Mouse (Mus musculus): ENCODE data around the gene Per2.

DNA sequence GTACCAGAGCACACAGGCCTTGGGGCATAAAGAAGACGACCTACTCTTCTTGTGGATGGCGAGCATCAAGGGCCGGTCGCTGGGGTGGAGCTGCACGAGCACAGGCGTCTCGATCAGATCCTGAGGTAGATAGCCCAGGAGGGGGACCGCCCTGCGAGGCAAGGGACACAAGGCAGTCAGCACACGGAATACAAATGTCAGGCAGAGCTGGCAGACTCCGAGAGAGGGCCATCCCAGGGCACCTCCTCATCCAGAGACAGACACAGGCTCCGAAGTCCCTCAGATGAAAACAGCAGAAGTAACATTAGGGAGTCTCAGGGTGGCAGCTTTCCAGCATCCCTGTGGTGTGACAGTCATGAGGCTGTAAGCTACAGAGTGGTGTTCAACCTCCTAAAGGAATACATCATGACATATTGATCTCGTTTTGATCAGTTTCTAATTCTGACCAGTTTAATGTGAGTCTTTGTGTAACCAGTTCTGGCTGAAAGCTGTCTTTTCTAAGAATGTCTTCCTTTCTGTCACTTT lies 23.5 kb downstream of the Per2 start:
- no peak for TF ChIP-seq CTCF (IDR thresholded peaks at IDR 0.05)
- no peak for TF ChIP-seq EP300 (IDR thresholded peaks at IDR 0.05)
